Mouse (Mus musculus) gastrocnemius, postnatal 25 days (tissue): ENCODE measurements around the gene Frmd4a. TPM values are rescaled to one million over a fixed set of nuclear protein-coding genes. Genes with fewer than 3 reads are reported as not detected.
"Not testable (repeated sequence)": the region's sequence is repeated elsewhere in the genome, so short reads cannot be mapped to it uniquely, and the experiment has no call there.

Experiments
- DNase-seq: peaks from one replicate; pipeline ENCODE4 v3.0.0; 2022
- total RNA-seq, 2 experiments: library from RNA; stranded (reverse); gene quantifications; 1 replicate in 1 of 2; 2 replicates in 1 of 2; pipeline ENCODE4 v1.2.3; 2021

Frmd4a gene
- total RNA-seq, 2 experiments from 2014 or later = 5.3 to 5.6 TPM

DNA sequence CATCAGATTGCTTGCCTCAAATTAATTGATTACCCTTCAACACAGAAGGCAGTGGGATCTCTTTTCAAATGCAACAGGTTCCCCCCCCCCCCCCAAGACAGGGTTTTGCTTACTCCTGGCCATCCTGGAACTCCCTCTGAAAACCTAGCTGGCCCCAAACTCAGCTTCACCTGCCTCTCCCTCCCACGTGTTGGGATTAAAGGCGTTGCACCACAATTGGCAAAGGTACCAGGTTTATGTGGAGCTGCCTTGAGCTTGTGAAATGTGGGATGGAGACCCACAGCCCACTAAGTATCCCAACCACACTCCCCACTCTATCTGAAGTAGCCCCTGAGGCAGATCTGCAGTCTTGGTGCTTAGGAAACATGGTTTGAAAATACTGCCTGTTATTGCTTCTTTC, 565.4 kb downstream of the Frmd4a start:
- no peak for DNase-seq

DNA sequence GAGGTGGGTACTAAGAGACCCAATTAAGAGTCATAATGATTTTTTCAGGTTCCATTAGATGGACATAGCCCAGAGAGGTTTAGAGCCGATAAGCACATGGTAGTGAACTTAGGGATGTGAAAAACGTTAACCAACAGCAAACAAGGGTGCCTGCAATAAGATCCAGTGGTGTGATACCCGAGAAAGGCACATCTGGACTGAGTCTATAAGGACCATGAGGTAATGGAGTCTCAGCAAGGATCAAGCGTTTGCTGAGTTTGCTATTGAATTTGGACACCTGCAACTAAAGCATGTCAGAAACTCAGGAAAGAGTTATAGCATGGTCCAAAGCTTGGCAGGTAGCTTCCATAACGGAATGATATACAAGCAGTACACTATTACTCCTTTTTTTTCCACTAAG, 566.7 kb downstream of the Frmd4a start:
- no peak for DNase-seq

DNA sequence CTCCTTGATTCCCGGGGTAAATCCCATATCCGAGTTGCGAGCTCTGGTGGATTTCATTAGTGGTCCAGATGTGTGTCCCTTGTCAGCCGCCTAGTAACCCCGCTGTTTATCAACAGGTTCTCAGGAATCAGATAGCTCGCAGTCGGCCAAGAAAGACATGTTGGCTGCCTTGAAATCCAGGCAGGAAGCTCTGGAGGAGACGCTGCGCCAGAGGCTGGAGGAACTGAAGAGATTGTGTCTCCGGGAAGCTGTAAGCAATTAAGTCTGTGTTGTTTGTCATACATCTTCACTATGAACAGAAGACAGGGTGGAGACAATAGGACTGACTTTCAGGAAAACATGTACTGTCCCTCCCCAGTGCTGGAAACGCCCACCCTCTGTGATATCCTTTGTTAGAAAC, 568.7 kb downstream of the Frmd4a start:
- DNase-seq = peak; percentile 56

DNA sequence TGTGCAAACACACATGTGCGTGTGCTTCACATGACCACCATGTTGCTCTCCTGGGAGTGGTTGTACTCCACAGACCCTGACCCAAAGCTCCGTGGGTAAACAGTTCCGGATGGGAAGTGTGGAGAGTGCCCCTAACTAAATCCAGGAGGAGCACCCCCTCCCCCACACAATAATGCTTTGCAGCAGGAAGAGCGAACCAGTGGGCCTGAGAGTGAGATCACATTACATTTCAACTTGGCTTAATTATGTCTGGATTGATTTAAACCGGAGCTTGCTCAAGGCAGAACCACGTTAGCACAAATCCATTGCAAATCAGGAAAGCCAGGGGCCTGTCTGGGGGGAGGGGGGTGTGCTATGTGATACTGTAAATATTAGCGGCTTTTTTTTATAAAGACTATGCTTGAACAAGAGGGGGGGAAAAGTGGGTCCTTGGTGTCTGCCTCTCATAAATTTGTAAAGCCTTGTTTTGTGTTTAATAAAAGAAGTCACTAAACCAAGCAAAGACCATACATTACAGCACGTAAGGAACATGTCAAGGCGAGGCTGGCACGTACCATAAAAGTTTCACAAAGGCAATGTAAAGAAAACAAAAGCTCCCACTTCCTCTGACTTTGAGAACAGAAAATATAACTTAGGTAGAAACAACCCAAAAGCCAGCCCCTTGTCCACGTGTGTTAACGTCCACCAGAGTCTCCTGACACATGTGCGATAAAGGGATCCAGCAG, 570.3 kb downstream of the Frmd4a start:
- DNase-seq = no peak

DNA sequence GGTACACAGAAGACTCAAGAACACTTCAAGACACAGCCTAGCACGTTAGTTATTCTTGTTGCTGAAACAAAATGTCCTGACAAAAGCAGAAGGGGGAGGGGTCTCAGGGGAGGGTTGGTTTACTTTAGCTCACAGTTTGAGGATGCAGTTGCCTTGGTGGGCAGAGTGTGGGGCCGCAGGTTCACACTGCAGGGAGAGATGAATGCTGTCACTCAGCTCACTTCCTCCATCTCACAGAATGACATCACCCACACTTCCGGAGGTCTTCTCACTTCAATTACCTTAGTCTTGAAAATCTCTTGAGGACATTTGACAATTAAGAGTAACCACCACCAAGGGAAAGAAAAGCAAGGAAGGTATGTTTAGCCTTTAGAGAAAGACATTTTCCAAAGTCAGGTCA, 574.1 kb downstream of the Frmd4a start:
- DNase-seq = no peak

DNA sequence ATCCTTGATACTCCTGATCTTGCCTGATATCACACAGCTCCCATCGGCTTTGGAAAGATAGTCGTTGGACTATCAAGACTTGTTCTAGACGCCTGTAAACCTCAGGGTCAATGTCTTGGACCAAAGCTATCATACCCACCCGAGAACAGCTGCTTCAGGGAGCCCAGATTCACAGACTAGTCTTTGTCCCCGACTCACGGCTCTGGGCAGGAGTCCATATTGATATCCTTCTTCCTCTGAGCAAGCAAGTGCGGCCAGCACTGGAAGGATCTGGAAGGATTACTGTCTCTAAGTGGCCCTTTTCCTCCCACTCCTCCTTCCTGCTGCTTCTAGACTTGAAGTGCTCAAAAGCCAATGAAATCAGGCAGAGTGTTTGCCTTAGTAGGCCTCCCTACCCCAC, 575.1 kb downstream of the Frmd4a start:
- no peak for DNase-seq

DNA sequence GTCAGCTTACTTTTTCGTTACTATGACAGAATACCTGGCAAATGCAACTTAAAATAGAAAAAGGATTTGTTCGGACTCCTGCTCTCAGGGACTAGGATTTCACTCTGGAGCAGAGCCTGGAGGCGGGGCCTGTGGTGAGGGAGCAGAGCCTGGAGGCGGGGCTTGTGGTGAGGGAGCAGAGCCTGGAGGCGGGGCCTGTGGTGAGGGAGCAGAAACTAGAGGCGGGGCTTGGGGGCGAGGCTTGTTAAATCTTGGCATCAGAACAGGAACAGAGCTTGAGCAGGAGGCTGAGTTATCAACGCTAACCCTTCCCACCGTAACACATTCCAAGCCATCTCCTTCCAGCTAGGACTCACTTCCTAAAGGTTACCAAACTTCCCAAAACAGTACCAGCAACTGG, 575.9 kb downstream of the Frmd4a start:
- DNase-seq = peak; percentile 75

DNA sequence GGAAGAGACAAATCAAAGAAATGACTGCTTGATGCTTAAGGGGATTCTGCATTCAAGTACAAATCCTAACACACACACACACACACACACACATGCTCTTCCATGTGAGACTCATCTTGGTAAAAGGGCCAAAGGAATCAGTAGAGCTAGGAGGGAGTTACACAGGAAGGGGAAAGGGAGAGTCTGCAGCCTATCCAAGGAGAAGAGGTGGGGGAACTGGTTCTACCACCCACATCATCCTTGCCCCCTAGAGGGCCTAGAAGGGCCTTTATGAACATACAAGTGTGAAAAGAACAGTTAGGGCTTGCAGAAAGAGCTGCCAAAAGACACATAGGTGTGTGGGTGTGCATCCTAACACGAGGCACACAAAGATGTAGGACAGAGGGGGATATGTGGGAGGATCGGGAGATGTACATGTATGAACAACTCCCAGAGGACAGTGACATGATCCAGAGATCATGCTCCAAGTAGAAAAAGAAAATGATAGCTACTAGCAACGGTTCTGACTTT, 576.4 kb downstream of the Frmd4a start:
- no peak for DNase-seq

DNA sequence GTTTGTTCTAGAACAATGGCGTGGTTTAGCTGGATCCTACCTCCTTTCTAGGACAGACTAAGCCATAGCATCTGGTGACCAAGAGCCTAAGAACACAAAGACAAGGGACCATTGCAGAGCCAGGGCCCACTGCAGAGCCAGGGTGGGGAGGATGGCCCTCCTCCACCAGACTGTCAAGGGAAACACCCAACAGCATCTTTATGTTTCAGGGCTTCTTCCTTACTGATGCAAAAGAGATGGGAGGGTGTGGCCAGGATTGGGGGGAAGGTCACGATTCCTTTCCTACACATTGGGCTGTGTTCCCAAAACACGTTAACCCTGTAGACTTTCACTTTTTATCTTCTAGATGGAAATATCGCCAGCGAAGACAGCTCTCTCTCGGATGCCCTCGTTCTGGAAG, 579.5 kb downstream of the Frmd4a start:
- no peak for DNase-seq

DNA sequence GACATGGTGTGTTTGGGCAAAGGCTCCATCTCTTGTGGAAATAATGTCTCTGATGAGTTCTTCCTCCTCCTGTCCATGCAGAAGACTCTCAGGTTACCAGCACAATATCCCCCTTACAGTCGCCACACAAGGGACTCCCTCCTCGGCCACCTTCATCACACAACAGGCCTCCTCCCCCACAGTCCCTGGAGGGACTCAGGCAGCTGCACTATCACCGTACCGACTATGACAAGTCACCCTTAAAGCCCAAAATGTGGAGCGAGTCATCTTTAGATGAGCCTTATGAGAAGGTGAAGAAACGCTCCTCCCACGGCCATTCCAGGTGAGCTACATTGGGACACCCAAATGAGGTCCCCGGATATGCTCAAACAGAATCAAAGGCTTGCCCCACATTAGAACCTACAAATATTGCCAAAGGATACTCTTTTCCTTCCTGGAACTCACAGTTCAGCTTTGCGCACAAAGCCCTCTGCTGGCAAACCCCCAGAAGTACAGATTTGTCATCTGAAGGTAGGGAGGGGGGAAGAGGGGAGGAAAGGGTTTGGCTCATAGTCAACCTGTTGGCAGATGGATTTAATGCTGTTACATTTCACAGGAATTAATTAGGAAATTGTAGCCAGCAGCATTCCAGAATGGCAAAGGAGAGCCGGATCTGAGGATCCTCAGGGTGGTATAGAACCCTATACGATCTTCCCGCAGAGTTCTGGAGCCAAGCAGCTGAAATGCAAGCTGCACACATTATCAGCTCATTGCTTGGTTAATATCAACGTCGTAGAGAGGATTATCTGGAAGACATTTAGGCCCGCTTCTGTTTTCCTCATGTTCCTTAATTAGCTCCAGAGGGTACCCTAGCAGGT, 583.7 kb downstream of the Frmd4a start:
- DNase-seq = no peak

DNA sequence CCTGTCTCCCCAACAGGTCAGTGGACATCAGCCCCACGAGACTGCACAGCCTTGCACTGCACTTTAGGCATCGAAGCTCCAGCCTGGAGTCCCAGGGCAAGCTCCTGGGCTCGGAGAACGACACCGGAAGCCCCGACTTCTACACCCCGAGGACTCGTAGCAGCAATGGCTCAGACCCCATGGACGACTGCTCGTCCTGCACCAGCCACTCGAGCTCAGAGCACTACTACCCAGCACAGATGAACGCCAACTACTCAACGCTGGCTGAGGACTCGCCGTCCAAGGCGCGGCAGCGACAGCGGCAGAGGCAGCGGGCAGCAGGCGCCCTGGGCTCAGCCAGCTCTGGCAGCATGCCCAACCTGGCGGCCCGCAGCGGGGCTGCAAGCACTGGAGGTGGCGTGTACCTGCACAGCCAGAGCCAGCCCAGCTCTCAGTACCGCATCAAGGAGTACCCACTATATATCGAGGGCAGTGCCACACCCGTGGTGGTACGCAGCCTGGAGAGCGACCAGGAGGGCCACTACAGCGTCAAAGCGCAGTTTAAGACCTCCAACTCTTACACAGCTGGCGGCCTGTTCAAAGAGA, 585.9 kb downstream of the Frmd4a start:
- DNase-seq = no peak

DNA sequence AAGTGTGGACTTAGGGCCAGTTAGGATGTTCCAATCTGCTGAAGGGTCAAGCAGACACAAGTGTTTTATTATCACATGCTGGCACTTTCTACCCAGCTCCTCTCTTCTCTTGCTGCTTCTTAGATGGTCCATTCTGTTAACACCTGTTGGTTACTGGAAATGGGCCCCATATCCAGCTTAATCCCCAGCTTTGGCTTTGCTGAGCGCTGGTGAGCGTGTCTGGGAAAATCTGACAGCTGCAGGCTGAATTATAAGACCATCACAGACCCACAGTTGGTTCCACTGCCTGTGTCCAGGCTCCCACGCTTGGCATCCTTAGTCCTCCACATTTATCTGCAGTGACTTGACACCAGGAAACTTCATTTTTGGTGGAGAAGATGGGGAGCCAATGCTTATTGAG, 589.0 kb downstream of the Frmd4a start:
- DNase-seq = no peak

DNA sequence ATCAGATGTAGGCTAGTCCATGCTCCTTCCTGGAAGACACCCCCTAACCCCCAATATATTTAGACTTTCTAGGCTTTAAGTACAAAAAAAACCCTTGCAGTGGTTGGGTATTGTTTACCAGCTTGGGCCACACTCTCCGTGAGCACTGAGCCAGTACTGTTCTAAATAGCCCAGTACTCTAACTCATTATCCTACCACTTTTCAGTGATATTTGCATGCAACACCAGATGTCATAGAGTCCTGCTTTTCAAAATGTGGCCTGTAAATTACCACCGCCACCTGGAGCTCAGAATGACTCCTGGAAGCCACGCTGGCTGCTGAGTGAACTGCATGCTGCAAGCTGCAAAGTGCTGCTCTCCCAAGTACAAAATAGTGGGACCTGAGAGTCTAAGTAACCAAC, 590.7 kb downstream of the Frmd4a start:
- no peak for DNase-seq

DNA sequence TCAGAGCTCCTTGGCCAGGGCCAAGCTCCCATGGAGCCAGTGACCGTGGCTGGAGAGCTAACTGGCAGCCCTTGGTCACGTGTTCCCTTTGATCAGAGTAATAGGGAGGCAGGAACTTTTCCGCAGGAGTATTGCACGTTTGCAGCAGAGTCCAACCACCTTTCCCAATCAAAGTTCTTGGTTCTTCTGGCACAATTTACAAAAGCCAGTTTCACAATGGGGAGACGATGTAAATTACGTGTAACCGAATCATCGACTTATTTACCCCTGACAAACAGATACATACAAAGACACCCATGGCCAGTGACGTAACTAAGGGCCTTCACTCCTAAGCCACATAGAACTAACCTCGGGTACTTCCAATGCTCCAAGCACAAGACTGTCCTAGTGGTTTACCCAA, 591.9 kb downstream of the Frmd4a start:
- DNase-seq = no peak

DNA sequence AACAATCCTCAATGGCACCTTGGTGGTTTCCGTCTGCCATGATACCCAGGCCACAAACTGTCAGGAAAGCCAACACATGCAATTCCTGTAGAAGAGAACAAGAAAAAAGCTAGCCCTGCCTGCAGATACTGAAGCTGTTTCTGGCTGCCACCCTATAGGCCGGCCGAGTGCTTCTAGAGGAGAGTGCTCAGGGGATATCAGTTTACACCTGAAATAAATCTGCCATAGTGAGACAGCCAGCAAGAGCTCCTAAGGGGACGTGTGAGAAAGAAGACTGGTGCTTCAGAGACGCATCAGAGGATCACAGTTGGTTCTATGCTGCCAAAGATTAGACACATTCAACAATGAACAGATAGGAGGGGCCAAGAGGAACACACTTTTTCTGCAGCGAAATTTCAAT, 593.8 kb downstream of the Frmd4a start:
- no peak for DNase-seq

DNA sequence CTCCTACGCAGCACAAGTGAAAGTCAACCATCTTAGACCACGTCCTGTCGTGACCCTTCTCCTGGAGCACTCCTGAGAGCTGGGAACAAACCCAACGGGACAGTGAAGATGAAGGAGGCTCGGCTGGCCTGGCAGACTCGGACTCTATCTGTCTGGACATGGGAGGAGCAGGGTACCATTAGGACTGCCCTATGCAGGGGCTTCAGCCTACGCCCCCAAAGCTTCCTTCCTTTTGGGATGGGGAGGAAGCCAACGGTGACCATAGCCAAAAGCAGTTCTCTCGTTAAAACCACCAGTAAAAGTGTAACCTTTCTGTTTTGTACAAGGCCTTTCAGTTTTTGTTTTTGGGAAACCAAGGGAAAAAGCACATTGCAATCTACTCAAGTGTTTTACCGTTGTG, 594.2 kb downstream of the Frmd4a start:
- no peak for DNase-seq

DNA sequence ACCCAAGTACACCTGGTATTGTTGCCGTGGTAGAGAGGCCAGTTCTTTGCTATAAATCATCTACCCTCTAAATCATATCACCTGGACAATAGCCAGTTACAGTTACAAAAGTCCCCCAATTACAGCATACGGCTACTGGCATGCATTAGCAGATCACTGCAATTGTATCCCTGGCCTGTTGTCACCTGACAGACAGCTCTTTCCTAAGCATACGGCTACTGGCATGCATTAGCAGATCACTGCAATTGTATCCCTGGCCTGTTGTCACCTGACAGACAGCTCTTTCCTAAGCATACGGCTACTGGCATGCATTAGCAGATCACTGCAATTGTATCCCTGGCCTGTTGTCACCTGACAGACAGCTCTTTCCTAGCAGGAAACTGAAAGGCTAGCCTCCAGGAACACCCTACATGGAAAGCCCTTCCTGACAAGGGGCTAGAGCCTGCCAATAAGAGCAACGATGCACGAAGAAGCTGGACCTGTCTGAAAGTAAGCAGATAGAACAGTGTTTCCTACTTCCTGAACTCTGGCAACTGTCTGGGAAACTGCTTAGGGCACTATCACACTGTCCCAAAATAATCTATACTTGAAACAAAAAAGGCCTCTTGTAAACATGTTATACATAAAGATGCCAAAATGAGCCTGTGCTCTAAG, 596.9 kb downstream of the Frmd4a start:
- DNase-seq = not testable (repeated sequence)

DNA sequence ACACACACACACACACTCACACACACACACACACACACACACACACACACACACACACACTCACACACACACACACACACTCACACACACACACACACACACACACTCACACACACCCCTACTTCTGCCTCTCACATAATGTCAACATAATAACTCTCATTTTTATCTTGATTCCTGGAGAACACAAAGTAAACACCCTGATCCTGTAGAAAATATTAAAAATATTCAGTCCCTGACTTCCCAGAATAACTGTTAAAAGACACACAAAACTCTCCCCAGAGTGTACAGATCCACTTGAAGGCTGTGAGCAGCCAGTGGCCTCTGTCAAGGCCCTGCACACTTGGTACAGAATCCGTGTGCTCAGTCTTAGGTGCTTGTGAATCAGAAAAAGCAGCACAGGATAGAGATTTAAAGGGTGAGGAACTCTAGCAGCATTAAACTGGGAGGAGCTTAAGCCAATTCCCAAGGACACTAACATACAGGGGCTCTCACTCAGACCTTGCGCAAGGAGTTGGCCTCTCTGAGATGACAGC, 597.6 kb downstream of the Frmd4a start:
- DNase-seq = no peak

DNA sequence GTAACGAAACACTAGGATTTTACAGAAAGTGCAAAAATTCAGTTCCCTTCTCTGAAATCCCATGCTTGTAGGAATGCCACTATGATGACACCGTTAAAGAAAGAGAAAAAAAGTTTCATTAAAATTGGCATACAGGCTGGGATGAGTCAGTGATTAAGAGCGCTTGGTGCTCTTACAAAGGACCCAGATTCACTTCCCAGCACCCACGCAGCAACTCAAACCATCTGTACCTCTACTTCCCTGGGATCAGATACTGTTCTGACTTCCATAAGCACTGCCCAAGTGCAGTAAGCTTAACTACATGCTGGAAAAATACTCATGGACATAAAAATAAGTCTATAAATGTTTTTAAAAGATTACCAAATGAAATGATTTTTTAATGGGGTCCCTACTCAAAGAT, 599.5 kb downstream of the Frmd4a start:
- no peak for DNase-seq

DNA sequence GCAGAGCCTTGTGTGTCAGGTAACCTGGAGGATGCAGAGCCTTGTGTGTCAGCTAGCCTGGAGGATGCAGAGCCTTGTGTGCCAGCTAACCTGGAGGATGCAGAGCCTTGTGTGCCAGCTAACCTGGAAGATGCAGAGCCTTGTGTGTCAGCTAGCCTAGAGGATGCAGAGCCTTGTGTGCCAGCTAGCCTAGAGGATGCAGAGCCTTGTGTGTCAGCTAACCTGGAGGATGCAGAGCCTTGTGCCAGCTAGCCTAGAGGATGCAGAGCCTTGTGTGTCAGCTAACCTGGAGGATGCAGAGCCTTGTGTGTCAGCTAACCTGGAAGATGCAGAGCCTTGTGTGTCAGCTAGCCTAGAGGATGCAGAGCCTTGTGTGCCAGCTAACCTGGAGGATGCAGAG, 601.6 kb downstream of the Frmd4a start:
- not testable (repeated sequence) for DNase-seq

DNA sequence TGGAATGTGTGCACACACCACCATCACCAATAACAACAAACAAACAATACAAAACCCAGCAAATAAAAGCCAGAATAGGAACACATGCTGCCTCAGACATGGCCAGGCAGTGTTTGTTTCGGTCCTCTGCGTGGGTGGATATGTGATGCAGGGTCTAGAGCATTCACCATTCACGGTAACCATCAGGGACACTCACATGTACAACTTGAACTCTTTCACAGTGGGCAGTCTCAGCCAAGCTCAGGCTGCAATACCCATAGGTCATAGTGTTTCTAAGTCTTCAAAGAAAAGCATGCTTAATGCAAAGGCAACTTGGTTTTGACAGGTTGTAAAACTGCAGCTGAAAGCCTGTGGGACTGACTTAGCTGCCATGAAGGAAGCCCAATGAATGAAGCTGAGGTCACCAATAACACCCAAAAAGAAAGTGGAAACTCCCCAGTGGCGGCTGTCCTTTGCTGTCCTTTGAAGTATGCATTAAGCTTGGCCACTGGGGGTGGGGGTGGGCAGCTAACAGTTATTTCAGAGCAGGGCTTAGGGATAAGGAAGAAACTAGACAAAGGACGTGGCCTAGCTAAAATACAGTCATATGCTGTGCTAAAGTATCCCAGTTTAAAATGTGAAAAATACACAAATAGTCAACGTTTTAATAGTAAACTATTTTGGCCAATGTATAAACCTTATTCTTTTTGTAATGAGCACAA, 602.5 kb downstream of the Frmd4a start:
- no peak for DNase-seq
